Mouse (Mus musculus) thymus, postnatal 36 days (tissue): Measurements from ENCODE around the gene Prrt1.

ENCODE experiments used
- DNase-seq, 2 experiments: peaks; one replicate each; pipeline ENCODE4 v3.0.0; 2022; ENCODE audit warnings: mixed read lengths in 2 of 2

Prrt1 gene

DNA sequence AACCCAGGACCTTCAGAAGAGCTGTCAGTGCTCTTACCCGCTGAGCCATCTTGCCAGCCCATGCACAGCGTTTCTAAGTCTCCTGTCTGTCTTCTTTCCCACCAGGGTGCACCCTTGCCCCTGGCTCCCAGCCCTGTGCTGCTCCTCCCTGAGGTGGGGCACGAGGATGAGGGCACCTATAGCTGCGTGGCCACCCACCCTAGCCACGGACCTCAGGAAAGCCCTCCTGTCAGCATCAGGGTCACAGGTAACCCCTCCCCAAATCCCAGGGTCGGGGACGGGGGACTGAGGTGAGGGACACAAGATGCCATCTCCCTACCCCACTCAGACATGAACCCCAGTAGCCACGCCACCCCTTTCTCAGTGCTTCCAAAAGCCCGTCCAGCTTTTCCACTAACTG is 29.4 kb upstream of the Prrt1 start:
- DNase-seq: no peak

- DNase-seq: peak in 1 of 2 experiments; percentile 17
Measured at GRCm38 (mm10) chr17:34601796-34602195, 27.5 kb upstream of the Prrt1 start.

DNA sequence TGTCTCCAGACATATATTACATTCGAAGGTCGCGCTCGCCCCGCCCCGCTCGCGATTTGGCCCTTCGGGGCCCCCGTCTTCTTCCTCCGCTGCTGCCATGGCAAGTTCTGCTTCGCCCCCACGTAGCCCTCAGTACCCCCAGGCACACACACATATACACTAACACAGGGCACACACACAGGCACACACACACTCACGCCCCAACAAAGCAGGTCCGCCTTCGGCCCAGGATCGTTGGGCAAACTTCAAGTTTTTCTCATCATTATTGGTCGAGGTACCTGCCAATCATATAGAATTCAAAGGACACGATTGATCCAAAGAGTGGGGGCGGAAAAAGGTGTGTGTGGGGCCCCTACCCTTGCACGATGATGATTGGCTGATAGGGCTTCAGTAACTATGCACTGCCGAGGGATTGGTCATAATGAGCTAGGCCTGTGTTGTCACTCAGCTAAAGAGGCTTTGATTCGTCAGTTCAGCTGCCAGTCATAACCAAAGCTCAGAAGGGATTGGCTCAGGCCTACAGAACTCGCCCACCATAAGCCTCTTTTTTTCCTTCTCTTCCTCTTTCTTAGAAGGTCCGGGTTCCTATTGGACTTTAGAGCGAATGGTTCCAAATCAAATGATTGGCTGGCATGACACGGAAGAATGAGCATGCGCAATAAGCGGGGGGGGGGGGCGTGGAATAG is 25.8 kb upstream of the Prrt1 start, which contains the start of gene Rnf5:
Rnf5 (minus strand) TSS at position 316 of the 686 bp plus-strand sequence.
- peak; percentile 94 to 95 for DNase-seq

DNA sequence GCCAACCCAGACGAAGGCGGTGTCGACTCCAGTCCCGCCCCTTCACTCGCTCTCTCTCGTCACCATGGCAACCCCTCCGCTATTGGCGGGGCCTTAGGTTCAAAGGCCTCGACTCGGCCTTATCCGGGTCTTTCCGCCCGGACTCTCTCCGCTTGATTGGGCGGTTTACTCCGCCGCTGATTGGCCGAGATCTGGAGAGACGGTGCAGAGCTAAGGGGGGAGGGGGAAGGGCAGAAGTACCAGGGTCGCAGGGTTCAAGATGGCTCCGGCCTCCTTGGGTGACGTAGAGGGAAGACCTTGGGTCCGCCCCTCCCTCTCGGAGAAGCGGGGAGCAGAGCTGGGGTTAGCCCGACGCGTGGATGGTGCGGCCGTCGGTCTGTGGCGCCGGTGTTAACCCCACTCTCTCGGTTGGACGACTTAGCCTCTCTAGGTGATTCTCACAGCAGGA is 25.2 kb upstream of the Prrt1 start, which contains the start of gene Agpat1:
Agpat1 (plus strand) TSS at position 202 of the 448 bp plus-strand sequence.
- DNase-seq: peak; percentile 96 to 99

DNA sequence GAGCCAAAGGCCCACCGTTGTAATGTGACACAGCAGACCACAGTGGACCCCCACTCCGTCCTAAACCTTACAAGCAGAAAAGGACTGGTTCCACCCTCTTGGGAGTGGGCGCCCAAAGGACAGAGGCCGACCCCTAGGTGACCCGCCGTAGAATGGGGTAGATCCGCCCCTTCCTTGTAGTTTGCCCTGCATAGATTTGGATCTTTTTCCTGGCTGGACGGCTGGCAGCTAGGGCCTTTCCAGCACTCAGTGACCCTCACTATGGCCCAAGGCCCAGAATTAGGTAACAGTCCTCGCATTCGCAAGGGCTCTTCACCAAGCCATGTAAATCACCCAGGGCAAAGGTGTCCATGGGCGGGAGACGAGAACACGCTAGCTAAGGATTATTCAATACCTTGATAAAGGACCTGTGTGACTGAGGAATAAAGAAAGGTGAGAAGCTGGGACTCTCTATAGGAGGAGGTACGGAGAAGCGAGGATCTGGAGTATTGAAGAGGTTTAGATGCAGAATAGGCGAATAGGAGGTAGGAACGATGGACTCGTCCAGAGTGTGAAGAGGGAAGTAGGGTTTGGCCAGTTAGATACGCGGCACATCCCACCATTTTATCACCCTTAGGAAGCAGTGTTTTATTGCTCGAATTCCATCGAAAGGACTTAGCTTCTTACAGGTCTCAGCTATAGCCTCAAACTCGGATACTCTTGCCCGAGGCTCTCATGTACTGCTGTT is 24.7 kb upstream of the Prrt1 start:
- peak in 1 of 2 experiments; percentile 5 for DNase-seq

GRCm38 (mm10) chr17:34605609-34606008 is 23.7 kb upstream of the Prrt1 start:
- peak; percentile 97 for DNase-seq

GRCm38 (mm10) chr17:34606186-34607039 is 22.9 kb upstream of the Prrt1 start:
- peak in 1 of 2 experiments; percentile 25 for DNase-seq

DNA sequence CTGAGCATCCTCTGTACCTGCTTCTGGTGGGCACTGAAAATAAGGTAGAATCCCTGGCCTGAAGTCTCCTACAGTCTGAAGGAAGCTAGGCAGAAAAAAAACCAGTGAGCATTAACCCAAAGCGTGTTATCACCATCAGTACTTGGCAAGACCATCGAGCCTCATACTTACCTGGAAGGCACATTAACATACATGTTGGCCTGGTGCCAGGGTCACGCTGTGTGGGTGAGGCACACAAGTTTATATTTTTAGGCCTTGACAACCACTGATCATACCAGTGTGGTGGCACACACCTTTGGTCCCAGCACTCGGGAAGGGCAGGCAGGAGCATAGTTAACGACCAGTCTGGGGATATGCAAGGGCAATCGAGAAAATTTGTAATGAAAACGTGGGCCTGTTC is 21.3 kb upstream of the Prrt1 start:
- no peak for DNase-seq

GRCm38 (mm10) chr17:34611050-34611449 is 18.3 kb upstream of the Prrt1 start:
- no peak for DNase-seq

GRCm38 (mm10) chr17:34613054-34613645 is 16.2 kb upstream of the Prrt1 start:
- DNase-seq: no peak

GRCm38 (mm10) chr17:34613830-34614229 is 15.5 kb upstream of the Prrt1 start:
- DNase-seq: no peak

GRCm38 (mm10) chr17:34615871-34616270 is 13.5 kb upstream of the Prrt1 start, which contains the start of gene Egfl8:
Gene Egfl8 (minus strand): TSS chr17:34615971.
- no peak for DNase-seq

- DNase-seq: peak; percentile 79 to 83
Measured at GRCm38 (mm10) chr17:34618999-34619398, 10.3 kb upstream of the Prrt1 start.

DNA sequence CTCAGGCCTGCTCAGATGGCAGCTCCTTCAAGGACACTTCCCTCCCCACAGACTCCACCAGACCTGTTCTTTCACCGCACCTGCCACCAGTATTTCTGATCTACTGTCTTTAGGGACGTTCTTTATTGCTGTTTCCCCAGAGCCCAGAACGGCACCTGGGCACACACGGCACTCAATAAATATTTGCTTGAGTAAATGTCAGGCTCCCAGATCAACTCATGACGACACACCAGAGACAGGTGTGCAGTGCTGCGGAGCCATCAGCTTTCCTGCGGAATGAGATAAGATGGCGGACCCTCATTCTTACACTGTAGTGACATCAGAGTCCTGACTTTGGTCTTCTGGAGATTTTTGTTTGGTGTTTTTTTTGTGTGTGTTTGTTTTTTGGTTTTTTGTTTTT is 8.3 kb upstream of the Prrt1 start:
- DNase-seq: no peak

- DNase-seq: no peak
Measured at GRCm38 (mm10) chr17:34623161-34623560, 6.2 kb upstream of the Prrt1 start.

DNA sequence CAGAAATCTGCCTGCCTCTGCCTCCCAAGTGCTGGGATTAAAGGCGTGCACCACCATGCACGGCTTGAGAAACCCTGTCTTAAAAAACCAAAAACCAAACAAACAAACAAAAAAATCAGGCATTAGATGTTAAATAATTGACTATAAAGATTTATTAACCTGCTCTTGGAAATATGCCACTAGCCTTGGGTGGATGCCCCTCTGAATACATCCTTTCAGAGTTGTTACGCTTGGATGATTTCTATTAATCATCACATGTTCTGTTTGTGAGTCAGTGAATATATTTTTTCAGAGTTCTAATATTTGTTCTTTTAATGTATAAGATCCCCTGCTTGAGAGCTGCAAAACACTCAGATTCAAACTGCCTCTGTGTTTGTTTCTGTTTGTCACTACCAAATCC is 4.4 kb upstream of the Prrt1 start:
- DNase-seq: no peak

- no peak for DNase-seq
Measured at GRCm38 (mm10) chr17:34626062-34626772, 3.1 kb upstream of the Prrt1 start.

DNA sequence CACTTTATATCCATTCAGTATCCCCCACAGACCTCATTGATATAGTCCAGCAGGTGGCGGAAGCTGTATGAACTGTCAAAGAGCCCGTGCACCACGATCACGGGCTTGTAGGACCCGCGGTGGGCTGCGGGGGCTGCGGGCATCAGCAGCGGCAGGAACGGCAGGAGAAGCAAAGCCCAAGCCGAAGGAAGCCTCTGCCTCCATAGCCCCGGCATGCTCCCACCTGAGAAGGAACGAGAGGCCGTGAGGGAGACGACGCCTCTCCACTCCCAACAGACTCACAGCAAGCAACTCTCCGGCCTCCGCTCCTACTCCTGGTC is 2.6 kb upstream of the Prrt1 start:
- DNase-seq: peak; percentile 61 to 69

DNA sequence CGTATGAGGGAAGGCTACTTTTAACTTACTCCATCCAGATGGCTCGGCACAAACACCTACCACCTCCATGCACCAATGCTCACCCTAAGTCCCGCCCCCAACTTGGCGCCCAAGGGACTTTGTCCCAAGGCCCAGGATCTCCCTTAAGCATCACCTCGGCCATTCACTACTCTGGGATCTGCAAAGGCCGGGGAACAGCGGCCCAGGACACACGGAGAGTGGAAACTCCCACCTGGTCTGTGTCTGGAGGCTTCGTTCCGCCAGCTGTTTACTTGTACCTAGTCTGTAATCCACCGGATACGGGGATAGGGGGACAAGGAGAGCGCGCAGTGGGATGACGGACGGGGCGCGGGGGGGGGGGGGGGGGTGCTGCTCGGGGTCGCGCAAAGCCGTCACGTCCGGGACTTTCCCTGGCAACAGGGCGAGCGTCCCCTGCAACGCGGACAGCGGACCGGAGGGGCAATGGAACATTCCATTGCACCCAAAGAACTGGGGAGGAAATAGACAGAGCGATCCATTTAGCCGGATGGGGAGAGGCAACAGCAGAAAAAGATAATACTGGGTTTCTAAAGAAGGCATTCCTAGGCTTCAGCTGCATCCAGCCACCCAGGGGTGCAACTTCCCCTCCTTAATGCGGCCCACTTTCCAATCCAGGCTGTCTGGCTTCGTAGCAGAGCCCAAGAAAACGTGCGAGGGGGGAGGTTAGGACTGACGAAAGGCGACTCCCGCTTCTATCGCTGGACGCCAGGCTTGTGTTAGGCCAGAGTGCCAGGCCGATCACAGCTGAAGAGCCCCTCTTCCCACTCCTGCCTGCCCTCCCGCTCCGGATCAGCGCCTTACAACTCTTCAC is 2.0 kb upstream of the Prrt1 start:
- DNase-seq: peak; percentile 76 to 86

DNA sequence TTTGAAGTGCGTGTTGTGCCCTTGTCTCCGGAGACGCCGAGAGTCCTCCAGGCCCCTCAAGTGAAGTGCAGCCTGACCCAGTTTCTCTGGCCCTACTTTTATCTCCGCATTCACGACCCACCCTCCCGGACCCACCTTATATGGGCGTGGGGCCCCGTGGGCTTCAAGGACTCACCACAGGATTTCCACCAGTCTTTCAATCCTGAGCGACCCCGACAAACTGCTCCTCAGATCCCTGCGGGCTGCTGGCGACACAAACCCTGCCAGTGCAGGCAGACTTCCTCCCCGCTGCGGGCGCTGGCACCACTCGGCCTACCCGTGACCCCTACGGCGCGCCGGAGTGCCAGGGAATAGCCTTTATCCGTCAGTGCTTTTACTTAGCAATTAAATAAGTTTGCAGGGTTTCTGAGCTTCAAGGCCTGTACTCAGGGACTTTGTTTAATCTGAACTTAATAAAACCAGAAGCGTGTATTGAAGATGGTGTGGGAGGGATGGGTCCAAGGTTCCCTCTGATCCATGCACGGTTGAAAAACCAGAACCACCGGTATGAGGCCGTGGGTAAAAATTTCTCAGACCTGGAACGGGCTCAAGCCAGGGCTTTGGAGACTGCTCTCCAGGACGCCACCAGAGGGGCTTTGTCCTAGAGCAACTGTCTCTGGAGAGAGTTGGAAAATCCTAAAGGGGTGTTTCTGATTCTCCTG is 1.2 kb upstream of the Prrt1 start, which contains the start of gene Ppt2:
Ppt2 (minus strand) TSS at position 568 of the 701 bp plus-strand sequence.
- peak; percentile 69 to 74 for DNase-seq
